Mouse (Mus musculus): ENCODE measurements around the gene Gm12355.

DNA sequence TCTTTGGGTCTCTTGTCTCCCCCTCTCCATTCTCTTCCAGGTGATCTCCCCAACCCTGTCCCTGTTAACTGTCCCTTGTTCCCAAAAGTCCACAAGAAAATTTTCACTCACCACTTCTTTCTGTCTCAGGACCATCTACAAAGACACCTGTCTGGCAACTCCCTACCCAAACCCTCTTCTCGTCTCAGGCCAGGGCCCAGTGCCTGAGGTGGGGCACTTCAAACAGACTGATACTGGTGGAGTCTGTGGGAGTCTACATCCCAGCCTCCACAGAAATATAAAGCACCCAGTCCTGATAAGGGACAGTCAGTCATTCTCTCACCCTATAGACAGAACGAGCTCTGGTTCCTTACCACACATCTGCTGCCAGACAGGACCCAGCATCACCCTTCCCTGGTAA lies 21.0 kb upstream of the Gm12355 start, which contains the start of gene Gsdma2:
- TF ChIP-seq POLR2A (IDR thresholded peaks at IDR 0.05; ENCODE audit: insufficient read length, low read depth) (no peak), SRF (IDR thresholded peaks at IDR 0.05; ENCODE audit: control insufficient read depth, insufficient read length, low read depth) (no peak), TCF12 (IDR thresholded peaks at IDR 0.05; ENCODE audit: insufficient read depth, poor library complexity, severe bottlenecking) (no peak)
